Mouse (Mus musculus): ENCODE results near the gene Ssu2. TPM values are rescaled to one million over a fixed set of nuclear protein-coding genes. Genes with fewer than 3 reads are reported as not detected.

The Ssu2 gene
- total RNA-seq (2014; rRNA removed; ENCODE audit: low replicate concordance) (9.2 and 17.4 TPM in 2 replicates), polyA plus RNA-seq (2015; fragmentation: Nextera tagmentation; extraction: Ambion mirVana) (3.2 and 5.1 TPM in 2 replicates)

DNA sequence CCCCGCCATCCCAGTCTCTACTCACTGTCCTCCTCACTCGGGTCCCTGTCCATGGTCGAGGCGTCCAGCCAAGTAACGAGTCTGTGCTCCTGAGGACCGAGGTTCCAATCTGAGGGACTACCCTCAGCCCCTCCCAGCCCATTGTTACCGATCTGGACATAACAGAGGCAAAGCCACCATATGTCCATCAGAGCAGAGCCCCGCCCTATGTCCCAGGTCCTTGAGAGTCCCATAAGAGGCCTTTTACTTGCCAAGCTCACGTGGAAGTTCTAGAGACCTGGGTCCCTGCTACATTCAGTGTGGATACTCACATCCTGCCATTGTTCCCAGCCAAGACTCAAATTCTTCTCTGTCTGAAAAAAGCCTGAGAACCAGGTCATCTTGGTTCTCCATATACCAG, at the start of gene Ssu2:
Gene Ssu2, minus strand, starts transcription at position 77 of the 400 bp plus-strand sequence.
- DNase-seq (ENCODE audit: low spot score) = no peak
- H3K36me3 ChIP-seq (replicated peaks; ENCODE audit: control insufficient read depth, insufficient read depth, low read length) = no peaks in the 10 kb centered on the region
- H3K9me3 ChIP-seq (replicated peaks; ENCODE audit: control insufficient read depth, low read length) = no peaks in the 10 kb centered on the region
- H3K4me1 ChIP-seq (ENCODE audit: control insufficient read depth, insufficient read depth) = peaks cover 7% of the 10 kb centered on the region
- WGBS = 56% methylated on average over 9 of the region's 9 CpGs
- TF ChIP-seq EP300 (IDR thresholded peaks at IDR 0.05; ENCODE audit: low read depth) = no peak
- no peak for TF ChIP-seq CTCF (IDR thresholded peaks at IDR 0.05; ENCODE audit: low read depth)
- H3K9ac ChIP-seq (replicated peaks; ENCODE audit: low read depth, low read length) = no peak within 1 kb of the TSS
- H3K27ac ChIP-seq (ENCODE audit: low read depth) = peak within 1 kb of the TSS; percentile 79
- peak; percentile 74 for ATAC-seq (ENCODE audit: insufficient read depth, low read depth)
- peak within 1 kb of the TSS; percentile 26 for H3K4me3 ChIP-seq (ENCODE audit: low read depth, low read length)
- no peaks in the 10 kb centered on the region for H3K27me3 ChIP-seq (ENCODE audit: control insufficient read depth, insufficient read depth, low read length)
- H3K4me2 ChIP-seq (ENCODE audit: low read depth, low read length) = peak within 1 kb of the TSS; percentile 38

DNA sequence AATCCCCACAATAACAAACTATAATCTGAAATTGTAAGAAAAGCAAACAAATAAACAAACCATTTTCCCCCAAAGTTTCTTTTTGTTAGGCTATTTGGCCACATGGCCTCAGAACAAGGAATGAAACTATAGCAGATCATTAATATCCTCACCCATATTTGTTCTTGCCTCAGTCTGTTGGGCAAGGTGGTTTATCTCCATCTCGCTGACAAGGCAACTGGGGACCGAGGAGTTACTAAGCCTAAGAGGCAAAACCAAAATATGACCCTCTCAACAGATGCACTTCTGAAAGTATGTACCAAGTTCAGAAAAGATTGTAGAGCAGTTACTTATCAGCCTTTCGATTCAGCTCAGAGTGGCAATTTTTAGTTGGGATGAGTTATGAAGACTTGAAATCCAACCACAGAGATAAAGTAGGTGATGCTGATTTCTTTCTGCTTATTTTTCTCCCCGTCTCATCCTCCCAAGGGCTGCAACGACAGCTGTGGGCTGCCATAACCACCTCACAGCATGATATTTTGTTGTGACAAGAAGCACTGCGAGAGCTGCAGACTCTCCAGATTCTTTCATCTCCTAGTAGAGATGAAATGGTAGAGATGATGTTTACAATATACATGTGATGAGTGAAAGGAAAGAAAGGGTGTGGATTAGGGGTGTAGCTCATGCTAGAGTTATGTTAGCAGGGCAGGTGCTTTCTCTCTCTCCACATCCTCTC, 38.4 kb upstream of the Ssu2 start:
- Histone ChIP-seq H3K9ac (replicated peaks; ENCODE audit: low read depth, low read length) (no peak overlapping the region), H3K4me1 (ENCODE audit: control insufficient read depth, insufficient read depth) (no peaks in the 10 kb centered on the region), H3K36me3 (replicated peaks; ENCODE audit: control insufficient read depth, insufficient read depth, low read length) (no peaks in the 10 kb centered on the region), H3K9me3 (replicated peaks; ENCODE audit: control insufficient read depth, low read length) (no peaks in the 10 kb centered on the region; the same call in 1 of the 2 replicates), H3K27ac (ENCODE audit: low read depth) (no peak overlapping the region), H3K27me3 (ENCODE audit: control insufficient read depth, insufficient read depth, low read length) (no peaks in the 10 kb centered on the region), H3K4me3 (ENCODE audit: low read depth, low read length) (no peak overlapping the region), H3K4me2 (ENCODE audit: low read depth, low read length) (no peak overlapping the region)
- DNase-seq (ENCODE audit: low spot score) = no peak
- WGBS = 56% methylated on average over 6 of the region's 6 CpGs
- ATAC-seq (ENCODE audit: insufficient read depth, low read depth) = no peak
- TF ChIP-seq CTCF (IDR thresholded peaks at IDR 0.05; ENCODE audit: low read depth) = no peak
- TF ChIP-seq EP300 (IDR thresholded peaks at IDR 0.05; ENCODE audit: low read depth) = no peak

DNA sequence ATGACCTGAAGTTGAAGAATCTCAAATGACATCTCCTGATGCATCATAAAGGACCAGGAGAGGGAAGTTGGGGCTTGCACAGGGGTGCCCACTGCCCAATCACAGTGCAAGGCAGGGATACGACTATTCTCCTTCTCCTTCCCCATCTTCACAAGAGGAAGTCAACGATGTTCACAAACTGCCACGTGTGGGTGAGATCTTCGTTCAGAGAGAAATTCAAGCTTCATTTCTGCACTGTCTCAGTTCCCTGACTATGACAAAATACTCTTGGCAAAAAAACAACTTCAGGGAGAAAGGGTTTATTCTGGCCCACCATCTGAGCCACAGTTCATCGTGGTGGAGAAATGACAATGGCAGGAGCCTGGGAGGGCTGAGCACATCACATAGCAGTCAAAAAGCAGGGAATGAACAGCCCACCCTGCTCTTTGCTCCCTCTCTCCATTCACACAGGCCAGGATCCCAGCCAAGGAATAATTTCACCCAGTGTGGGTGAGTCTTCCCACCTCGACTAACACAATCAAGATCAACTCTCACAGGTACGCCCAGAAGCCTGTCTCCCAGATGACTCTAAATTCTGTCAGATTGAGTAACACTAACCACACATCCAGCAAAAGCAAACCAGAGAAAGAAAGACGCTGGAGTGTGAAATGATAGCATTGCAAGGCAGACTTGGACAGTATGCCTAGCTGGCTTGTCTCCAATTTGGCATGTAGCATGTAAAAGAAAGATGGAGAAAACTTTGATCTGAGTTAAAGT, 36.1 kb upstream of the Ssu2 start:
- Histone ChIP-seq H3K27me3 (ENCODE audit: control insufficient read depth, insufficient read depth, low read length) (no peaks in the 10 kb centered on the region), H3K9me3 (replicated peaks; ENCODE audit: control insufficient read depth, low read length) (no peaks in the 10 kb centered on the region; the same call in 1 of the 2 replicates), H3K36me3 (replicated peaks; ENCODE audit: control insufficient read depth, insufficient read depth, low read length) (no peaks in the 10 kb centered on the region), H3K4me2 (ENCODE audit: low read depth, low read length) (no peak overlapping the region), H3K4me3 (ENCODE audit: low read depth, low read length) (no peak overlapping the region), H3K9ac (replicated peaks; ENCODE audit: low read depth, low read length) (no peak overlapping the region), H3K4me1 (ENCODE audit: control insufficient read depth, insufficient read depth) (no peaks in the 10 kb centered on the region), H3K27ac (ENCODE audit: low read depth) (no peak overlapping the region)
- TF ChIP-seq CTCF (IDR thresholded peaks at IDR 0.05; ENCODE audit: low read depth) (no peak), EP300 (IDR thresholded peaks at IDR 0.05; ENCODE audit: low read depth) (no peak)
- ATAC-seq (ENCODE audit: insufficient read depth, low read depth) (no peak), DNase-seq (ENCODE audit: low spot score) (peak; percentile 5)
- WGBS = 60% methylated on average over 8 of the region's 8 CpGs

DNA sequence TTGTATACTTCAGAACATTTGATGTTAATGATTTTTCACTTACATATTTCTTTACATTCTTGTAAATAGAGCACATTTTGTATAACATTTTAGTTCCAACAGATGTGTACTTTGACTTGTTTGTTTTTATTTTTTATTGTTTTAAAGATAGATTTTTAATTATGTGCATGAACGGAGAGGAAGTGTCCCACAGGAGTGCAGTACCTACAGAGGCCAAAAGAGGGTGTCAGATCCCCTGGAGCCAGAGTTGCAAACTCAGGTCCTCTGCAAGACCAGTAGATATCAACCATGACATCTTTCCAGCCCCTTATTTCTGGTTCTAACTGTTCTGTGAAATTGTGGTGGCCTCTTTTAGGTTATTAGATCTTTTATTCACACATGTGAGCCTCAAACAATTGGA, 33.1 kb upstream of the Ssu2 start:
- no peaks in the 10 kb centered on the region; the same call in 1 of the 2 replicates for H3K9me3 ChIP-seq (replicated peaks; ENCODE audit: control insufficient read depth, low read length)
- WGBS = 97% methylated on average over 1 of the region's 1 CpGs
- no peak overlapping the region for H3K4me3 ChIP-seq (ENCODE audit: low read depth, low read length)
- H3K4me1 ChIP-seq (ENCODE audit: control insufficient read depth, insufficient read depth) = no peaks in the 10 kb centered on the region
- no peak overlapping the region for H3K27ac ChIP-seq (ENCODE audit: low read depth)
- ATAC-seq (ENCODE audit: insufficient read depth, low read depth) (no peak), DNase-seq (ENCODE audit: low spot score) (no peak)
- no peak overlapping the region for H3K4me2 ChIP-seq (ENCODE audit: low read depth, low read length)
- no peak for TF ChIP-seq CTCF (IDR thresholded peaks at IDR 0.05; ENCODE audit: low read depth)
- no peak for TF ChIP-seq EP300 (IDR thresholded peaks at IDR 0.05; ENCODE audit: low read depth)
- H3K36me3 ChIP-seq (replicated peaks; ENCODE audit: control insufficient read depth, insufficient read depth, low read length) = no peaks in the 10 kb centered on the region
- H3K9ac ChIP-seq (replicated peaks; ENCODE audit: low read depth, low read length) = no peak overlapping the region
- H3K27me3 ChIP-seq (ENCODE audit: control insufficient read depth, insufficient read depth, low read length) = no peaks in the 10 kb centered on the region

DNA sequence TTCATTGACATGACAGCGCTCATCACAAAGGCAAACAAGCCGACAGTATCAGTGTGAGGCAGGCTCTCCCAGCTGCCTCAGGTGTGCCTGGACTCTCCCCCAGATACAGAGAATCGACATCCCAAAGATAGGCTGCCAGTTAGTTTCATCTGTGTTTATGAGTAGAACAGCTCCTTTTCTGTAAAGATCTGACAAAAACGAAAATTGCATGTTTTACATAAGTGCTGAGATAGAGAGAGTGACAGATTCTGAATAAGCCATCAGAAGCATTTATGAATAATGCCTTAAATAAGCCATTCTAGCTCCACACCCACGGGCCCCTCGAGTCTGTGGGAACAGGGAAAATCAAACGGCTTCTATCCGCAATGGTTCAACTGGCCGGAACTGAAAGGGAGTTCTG, 31.5 kb upstream of the Ssu2 start:
- WGBS = 62% methylated on average over 9 of the region's 9 CpGs
- H3K4me3 ChIP-seq (ENCODE audit: low read depth, low read length) = no peak overlapping the region
- H3K27ac ChIP-seq (ENCODE audit: low read depth) = no peak overlapping the region

More for the DNA sequence above, 31.5 kb upstream of the Ssu2 start:
- TF ChIP-seq CTCF (IDR thresholded peaks at IDR 0.05; ENCODE audit: low read depth) (no peak), EP300 (IDR thresholded peaks at IDR 0.05; ENCODE audit: low read depth) (no peak)
- no peak for DNase-seq (ENCODE audit: low spot score)
- Histone ChIP-seq H3K4me2 (ENCODE audit: low read depth, low read length) (no peak overlapping the region), H3K4me1 (ENCODE audit: control insufficient read depth, insufficient read depth) (no peaks in the 10 kb centered on the region), H3K9me3 (replicated peaks; ENCODE audit: control insufficient read depth, low read length) (no peaks in the 10 kb centered on the region; the same call in 1 of the 2 replicates), H3K9ac (replicated peaks; ENCODE audit: low read depth, low read length) (no peak overlapping the region), H3K27me3 (ENCODE audit: control insufficient read depth, insufficient read depth, low read length) (no peaks in the 10 kb centered on the region), H3K36me3 (replicated peaks; ENCODE audit: control insufficient read depth, insufficient read depth, low read length) (no peaks in the 10 kb centered on the region)
- ATAC-seq (ENCODE audit: insufficient read depth, low read depth) = no peak

Data from heart, postnatal 0 days (tissue).